Mouse (Mus musculus) kidney, embryonic 15.5 days (tissue): Measurements from ENCODE around the gene Rcsd1. TPM values are rescaled to one million over a fixed set of nuclear protein-coding genes. Genes with fewer than 3 reads are reported as not detected.

Experiments
- ATAC-seq: fragments of 200-750 bp; cut with Nextera tagmentation; replicated peaks from 2 replicates; pipeline ENCODE4 v1.8.0; 2017; ENCODE audit warnings: moderate TSS enrichment; ENCODE audit not compliant: low FRiP score
- H3K27ac ChIP-seq: fragments of 300-500 bp; sonication (generic); 2 replicates; pipeline ENCODE4 v1.5.1; 2015; ENCODE audit warnings: mild to moderate bottlenecking, inconsistent platforms
- H3K27me3 ChIP-seq: fragments of 300-500 bp; sonication (generic); 2 replicates; pipeline ENCODE4 v1.6.1; 2015; ENCODE audit warnings: inconsistent platforms
- H3K36me3 ChIP-seq: fragments of 300-500 bp; sonication (generic); 2 replicates; pipeline ENCODE4 v1.6.1; 2015; ENCODE audit warnings: inconsistent platforms
- H3K4me1 ChIP-seq: fragments of 300-500 bp; sonication (generic); 2 replicates; pipeline ENCODE4 v1.6.1; 2015; ENCODE audit warnings: inconsistent platforms
- H3K4me2 ChIP-seq: fragments of 300-500 bp; sonication (generic); 2 replicates; pipeline ENCODE4 v1.6.1; 2015; ENCODE audit warnings: moderate library complexity, mild to moderate bottlenecking, inconsistent platforms
- H3K4me3 ChIP-seq: fragments of 300-500 bp; sonication (generic); replicated peaks from 2 replicates; pipeline ENCODE4 v1.5.1; 2015; ENCODE audit warnings: mild to moderate bottlenecking, inconsistent platforms
- H3K9ac ChIP-seq: fragments of 300-500 bp; sonication (generic); 2 replicates; pipeline ENCODE4 v1.6.1; 2015; ENCODE audit warnings: mild to moderate bottlenecking, inconsistent platforms
- H3K9me3 ChIP-seq: fragments of 300-500 bp; sonication (generic); replicated peaks from 2 replicates; pipeline ENCODE4 v1.6.1; 2016; ENCODE audit warnings: inconsistent platforms
- WGBS: fragments of 180-500 bp; shearing (Covaris S2); methylation state at CpG from one replicate; pipeline ENCODE4 v1.1.7; 2015; ENCODE audit warnings: mixed read lengths; 5-methylcytosine and 5-hydroxymethylcytosine counted together
- polyA plus RNA-seq: library from polyadenylated mRNA; unstranded; fragments of >200 nt; fragmentation: Nextera tagmentation; extraction: Ambion mirVana; gene quantifications from 2 replicates; pipeline ENCODE4 v1.2.1, GENCODE M21; 2015

Gene Rcsd1
- polyA plus RNA-seq, 1 experiment from 2014 or later: 57.8 TPM

- H3K36me3 ChIP-seq: no peaks in the 10 kb centered on the region
- H3K27ac ChIP-seq: no peak overlapping the region
- no peak overlapping the region for H3K9ac ChIP-seq
- no peak overlapping the region for H3K4me2 ChIP-seq
- ATAC-seq: no peak
- H3K27me3 ChIP-seq: no peaks in the 10 kb centered on the region
- WGBS: 74% methylated on average over 6 of the region's 6 CpGs
- H3K9me3 ChIP-seq: no peaks in the 10 kb centered on the region
- H3K4me3 ChIP-seq: no peak overlapping the region
- peaks cover 37% of the 10 kb centered on the region for H3K4me1 ChIP-seq
Observed at GRCm38 (mm10) chr1:165731553-165731952, 22.0 kb upstream of the Rcsd1 start.

- no peak for ATAC-seq
- Histone ChIP-seq H3K4me2 (no peak overlapping the region), H3K4me3 (no peak overlapping the region), H3K27ac (no peak overlapping the region), H3K4me1 (peaks cover 40% of the 10 kb centered on the region), H3K36me3 (no peaks in the 10 kb centered on the region), H3K9me3 (no peaks in the 10 kb centered on the region), H3K9ac (no peak overlapping the region), H3K27me3 (no peaks in the 10 kb centered on the region)
- 21% methylated on average over 1 of the region's 1 CpGs for WGBS
Observed at GRCm38 (mm10) chr1:165730129-165730528, 20.6 kb upstream of the Rcsd1 start.

- Histone ChIP-seq H3K4me1 (peaks cover 60% of the 10 kb centered on the region), H3K4me2 (no peak overlapping the region), H3K4me3 (no peak overlapping the region), H3K9me3 (no peaks in the 10 kb centered on the region), H3K36me3 (no peaks in the 10 kb centered on the region), H3K27me3 (no peaks in the 10 kb centered on the region), H3K9ac (no peak overlapping the region), H3K27ac (no peak overlapping the region)
- ATAC-seq: no peak
- 84% methylated on average over 3 of the region's 3 CpGs for WGBS
Observed at GRCm38 (mm10) chr1:165728057-165728639, 18.6 kb upstream of the Rcsd1 start.

- Histone ChIP-seq H3K4me1 (peaks cover 62% of the 10 kb centered on the region), H3K4me2 (no peak overlapping the region), H3K27me3 (no peaks in the 10 kb centered on the region), H3K4me3 (no peak overlapping the region), H3K36me3 (no peaks in the 10 kb centered on the region), H3K9me3 (no peaks in the 10 kb centered on the region), H3K9ac (no peak overlapping the region), H3K27ac (no peak overlapping the region)
- WGBS: 25% methylated on average over 1 of the region's 1 CpGs
- ATAC-seq: no peak
Observed at GRCm38 (mm10) chr1:165726986-165727385, 17.4 kb upstream of the Rcsd1 start.

DNA sequence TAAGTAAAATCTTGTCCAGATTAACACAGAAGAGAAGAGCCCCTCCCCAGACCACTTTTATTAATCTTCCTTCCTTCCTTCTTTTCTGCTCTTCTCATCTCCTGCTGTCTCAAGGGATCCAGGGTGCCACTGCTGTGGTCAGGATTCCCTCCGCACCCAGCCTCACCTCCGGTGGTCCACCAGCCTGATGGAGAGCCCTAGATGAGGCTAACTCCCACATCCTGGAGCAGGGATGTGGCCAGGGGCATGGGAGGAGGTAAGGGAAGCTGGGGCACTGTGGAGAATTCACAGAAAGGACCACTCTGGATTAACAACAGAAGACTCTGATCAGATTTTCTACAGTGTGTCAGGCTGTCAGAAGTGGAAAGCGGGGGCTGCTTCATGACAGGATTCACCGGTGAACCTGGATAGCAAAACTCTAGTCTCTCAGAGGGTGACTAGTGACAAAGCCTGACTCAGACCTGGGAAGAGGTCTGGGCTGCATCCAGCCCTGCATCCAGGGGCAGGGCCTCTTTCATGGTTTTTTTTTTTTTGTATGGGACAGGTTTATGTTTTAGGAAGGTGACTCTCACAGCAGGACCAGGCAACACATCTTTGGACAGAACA is 15.6 kb upstream of the Rcsd1 start:
- Histone ChIP-seq H3K9ac (peak overlapping the region; percentile 21; the same call in 1 of the 2 replicates), H3K4me2 (peak overlapping the region; percentile 14)

DNA sequence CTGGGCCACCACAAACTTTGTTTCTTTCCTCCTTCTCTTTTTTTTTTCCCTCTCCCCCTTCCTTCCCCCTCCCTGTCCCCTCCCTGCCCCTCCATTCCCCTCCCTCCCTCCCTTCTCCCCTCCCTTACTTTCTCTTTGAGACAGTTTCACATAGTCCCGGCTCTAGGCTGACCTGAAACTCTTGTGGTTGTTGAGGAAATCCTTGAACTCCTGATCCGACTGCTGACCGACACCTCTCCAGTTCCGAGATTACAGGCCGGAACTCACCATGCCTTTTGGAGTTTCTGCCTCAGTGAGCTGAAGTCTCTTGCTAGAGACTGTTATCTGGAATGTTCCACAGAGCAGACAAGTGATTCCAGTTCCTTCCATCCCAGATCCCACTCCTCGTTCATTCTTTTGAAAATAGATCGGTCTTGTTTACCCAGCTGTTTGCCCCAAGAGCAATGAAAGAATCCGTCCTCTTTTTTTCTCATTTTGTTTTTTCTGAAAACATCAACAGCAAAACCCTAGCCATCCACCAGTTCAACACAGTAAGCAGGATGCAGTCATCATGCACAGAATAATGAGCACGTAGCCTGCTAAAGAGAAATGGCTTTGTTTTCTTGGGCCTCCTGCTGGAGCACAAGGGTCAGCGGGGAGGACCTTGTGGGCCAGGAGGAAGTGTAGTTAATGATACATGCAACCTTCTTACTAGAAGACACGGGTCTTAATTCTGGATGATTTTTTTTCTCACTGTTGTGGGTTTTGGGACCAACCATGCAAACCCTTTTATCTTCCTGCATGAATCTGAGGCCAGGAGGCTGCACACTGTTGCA is 14.9 kb upstream of the Rcsd1 start:
- Histone ChIP-seq H3K27me3 (no peaks in the 10 kb centered on the region), H3K4me2 (peak overlapping the region; percentile 14), H3K27ac (peak overlapping the region; percentile 94), H3K9ac (no peak overlapping the region), H3K9me3 (no peaks in the 10 kb centered on the region), H3K36me3 (no peaks in the 10 kb centered on the region), H3K4me3 (no peak overlapping the region), H3K4me1 (peaks cover 47% of the 10 kb centered on the region)
- peak; percentile 90 for ATAC-seq
- 7% methylated on average over 11 of the region's 11 CpGs for WGBS

More for the DNA sequence above, 15.6 kb upstream of the Rcsd1 start:
- Histone ChIP-seq H3K36me3 (no peaks in the 10 kb centered on the region), H3K4me3 (no peak overlapping the region), H3K4me1 (peaks cover 54% of the 10 kb centered on the region), H3K9me3 (no peaks in the 10 kb centered on the region), H3K27me3 (no peaks in the 10 kb centered on the region), H3K27ac (peak overlapping the region; percentile 94)
- peak; percentile 41 for ATAC-seq
- WGBS: 30% methylated on average over 4 of the region's 4 CpGs

GRCm38 (mm10) chr1:165722531-165723123 is 13.1 kb upstream of the Rcsd1 start:
- Histone ChIP-seq H3K9ac (no peak overlapping the region), H3K9me3 (no peaks in the 10 kb centered on the region), H3K36me3 (no peaks in the 10 kb centered on the region), H3K27me3 (no peaks in the 10 kb centered on the region), H3K4me3 (no peak overlapping the region), H3K27ac (no peak overlapping the region), H3K4me1 (peaks cover 56% of the 10 kb centered on the region), H3K4me2 (no peak overlapping the region)
- ATAC-seq: no peak
- 89% methylated on average over 9 of the region's 9 CpGs for WGBS

GRCm38 (mm10) chr1:165718543-165719105 is 9.1 kb upstream of the Rcsd1 start:
- WGBS: 43% methylated on average over 15 of the region's 15 CpGs
- Histone ChIP-seq H3K9ac (no peak overlapping the region), H3K36me3 (no peaks in the 10 kb centered on the region)

DNA sequence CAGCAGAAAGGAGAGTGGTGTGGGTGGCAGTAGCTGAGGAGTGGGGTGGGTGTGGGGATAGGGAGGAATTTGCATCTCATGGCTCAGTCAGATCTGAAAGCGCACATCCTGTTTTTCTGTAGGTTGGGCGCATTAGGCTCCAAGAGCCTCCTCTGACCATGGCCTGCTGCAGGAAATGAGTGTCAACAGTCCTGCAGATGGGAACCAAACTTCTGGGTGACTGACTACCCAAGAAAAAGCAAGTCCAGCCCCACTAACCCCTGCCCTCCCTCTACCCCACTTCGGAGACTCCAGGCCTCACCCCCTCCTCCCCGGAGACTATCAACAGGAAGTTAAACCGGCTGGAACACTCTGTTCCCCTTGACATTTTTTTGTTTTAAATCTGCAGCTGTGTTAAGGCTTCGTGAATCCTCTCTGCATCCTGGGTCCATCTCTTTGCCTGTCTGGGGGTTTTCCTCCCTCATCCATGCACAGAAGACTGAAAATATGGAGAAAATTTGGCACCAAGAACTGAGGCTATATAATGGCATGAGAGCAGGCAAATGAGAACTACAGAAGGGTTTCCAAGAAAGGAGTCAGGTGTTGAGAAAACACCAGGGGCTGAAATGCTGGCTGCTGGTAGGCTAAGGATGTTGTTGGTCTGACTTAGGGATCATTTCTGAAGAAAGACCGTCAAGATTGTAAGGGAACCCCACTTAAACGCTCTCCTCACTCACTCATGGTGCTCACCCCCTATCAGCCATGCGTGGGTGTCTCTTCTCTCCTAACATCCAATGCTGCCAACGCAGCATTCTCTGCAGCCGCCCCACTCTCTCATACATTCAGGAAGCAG is 8.4 kb upstream of the Rcsd1 start:
- Histone ChIP-seq H3K27me3 (no peaks in the 10 kb centered on the region), H3K4me1 (peaks cover 33% of the 10 kb centered on the region), H3K9ac (no peak overlapping the region), H3K4me2 (peak overlapping the region; percentile 36), H3K9me3 (no peaks in the 10 kb centered on the region), H3K27ac (peak overlapping the region; percentile 93), H3K4me3 (no peak overlapping the region), H3K36me3 (no peaks in the 10 kb centered on the region)
- ATAC-seq: peak; percentile 89
- 17% methylated on average over 11 of the region's 11 CpGs for WGBS

More at GRCm38 (mm10) chr1:165718543-165719105, 9.1 kb upstream of the Rcsd1 start:
- no peaks in the 10 kb centered on the region for H3K9me3 ChIP-seq
- H3K27ac ChIP-seq: peak overlapping the region; percentile 93
- ATAC-seq: no peak; the same call in 1 of the 2 replicates
- H3K4me1 ChIP-seq: peaks cover 39% of the 10 kb centered on the region
- H3K27me3 ChIP-seq: no peaks in the 10 kb centered on the region
- no peak overlapping the region for H3K4me3 ChIP-seq
- peak overlapping the region; percentile 36 for H3K4me2 ChIP-seq

DNA sequence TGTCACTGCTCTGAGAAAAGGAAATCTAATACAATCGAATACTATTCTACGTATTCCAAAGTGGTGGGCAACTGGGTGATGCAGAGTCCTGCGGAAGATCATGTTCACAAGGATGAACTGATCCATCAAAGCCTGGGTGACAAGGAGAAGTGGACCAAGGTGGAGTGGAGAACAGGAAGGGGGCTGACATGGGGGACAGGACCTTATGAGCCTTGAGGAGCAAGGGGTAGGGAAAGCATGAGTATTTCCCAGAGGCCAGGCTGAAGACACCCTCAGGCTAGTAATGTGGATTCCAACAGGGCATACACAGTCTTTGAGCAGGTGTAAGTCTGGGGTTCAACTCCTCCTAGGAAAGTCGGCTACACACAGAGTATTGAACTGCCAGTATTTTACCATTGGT is 6.9 kb upstream of the Rcsd1 start:
- no peak overlapping the region for H3K4me3 ChIP-seq
- WGBS: 79% methylated on average over 4 of the region's 4 CpGs
- peaks cover 33% of the 10 kb centered on the region for H3K4me1 ChIP-seq
- H3K27ac ChIP-seq: no peak overlapping the region
- no peaks in the 10 kb centered on the region for H3K27me3 ChIP-seq
- H3K4me2 ChIP-seq: no peak overlapping the region
- H3K36me3 ChIP-seq: no peaks in the 10 kb centered on the region
- no peak for ATAC-seq
- no peak overlapping the region for H3K9ac ChIP-seq
- no peaks in the 10 kb centered on the region for H3K9me3 ChIP-seq

DNA sequence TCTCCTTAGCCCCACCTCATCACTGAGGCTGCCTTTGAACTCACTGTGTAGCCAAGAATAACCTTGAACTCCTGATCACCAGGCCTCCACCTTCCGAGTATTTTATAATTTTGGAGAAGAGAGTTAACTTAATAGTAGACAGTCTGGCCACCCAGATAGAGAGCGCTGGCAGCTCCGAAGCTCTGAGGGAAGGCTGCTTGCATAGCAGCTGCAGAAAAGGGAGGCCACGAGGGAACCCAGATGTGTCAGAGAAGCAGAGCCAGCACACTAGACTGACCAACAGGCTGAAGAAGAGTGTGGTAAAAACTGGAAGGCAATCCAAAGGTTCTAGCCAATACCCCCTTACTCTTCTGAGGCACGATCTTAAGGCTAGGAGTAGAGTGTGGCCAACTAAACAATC is 4.2 kb upstream of the Rcsd1 start:
- Histone ChIP-seq H3K9ac (no peak overlapping the region), H3K4me2 (no peak overlapping the region), H3K4me3 (no peak overlapping the region), H3K9me3 (no peaks in the 10 kb centered on the region), H3K4me1 (peaks cover 45% of the 10 kb centered on the region), H3K27me3 (no peaks in the 10 kb centered on the region), H3K36me3 (no peaks in the 10 kb centered on the region), H3K27ac (no peak overlapping the region)
- no peak for ATAC-seq
- WGBS: 70% methylated on average over 5 of the region's 5 CpGs
